In the genomic region with DNA sequence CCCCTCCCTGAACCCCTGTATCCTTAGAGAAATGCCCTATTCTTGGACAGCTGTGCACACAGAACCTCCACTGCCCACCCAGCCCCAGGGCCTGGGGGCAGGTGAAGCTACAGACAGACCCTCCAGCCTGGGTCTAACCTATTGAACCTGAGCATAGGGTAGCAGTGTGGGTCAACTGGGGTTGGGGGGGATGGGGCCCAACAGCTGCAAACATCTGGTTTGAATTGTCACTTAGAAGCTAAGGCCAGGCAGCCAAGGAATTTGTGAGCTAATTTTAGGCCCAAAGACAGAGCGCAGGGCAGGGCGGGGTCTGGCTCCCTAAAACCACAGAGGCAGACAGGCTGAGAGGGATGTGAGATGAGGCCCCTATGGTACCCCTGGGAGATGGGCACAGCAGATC, we compare ENCODE assay signal across 10 mouse cellular contexts. TPM values are rescaled to one million over a fixed set of nuclear protein-coding genes. Genes with fewer than 3 reads are reported as not detected.
DNase-seq lines count a peak whose midpoint lies in the region; ATAC-seq and TF ChIP-seq lines count a peak whose summit lies in the region.
"Had no signal": no experiment of that assay in that cellular context is flagged by ENCODE, and none has a peak within 500 bp of the region (broad histone marks: within the 10 kb centered on the region; RNA-seq: fewer than 3 reads in every experiment).

No protein-coding gene starts in this region.

- TF ChIP-seq CTCF in hindbrain, postnatal 0 days (IDR thresholded peaks at IDR 0.05; ENCODE audit: low read depth), result no peak
- no peak for TF ChIP-seq CTCF in lung, postnatal 0 days (IDR thresholded peaks at IDR 0.05)

- peaks cover 26% of the 10 kb centered on the region for H3K4me1 ChIP-seq in hindbrain, embryonic 10.5 days (replicated peaks)
- no peaks in the 10 kb centered on the region for H3K4me1 ChIP-seq in hindbrain, postnatal 0 days (ENCODE audit: insufficient read depth, low read length)
- peaks cover 21% of the 10 kb centered on the region for H3K4me1 ChIP-seq in embryonic facial prominence, embryonic 12.5 days
- no peaks in the 10 kb centered on the region for H3K4me1 ChIP-seq in lung, postnatal 0 days (ENCODE audit: insufficient read depth, low read depth, low read length)

- 75% methylated on average over 2 of the region's 2 CpGs for WGBS in hindbrain, embryonic 10.5 days
- 87% methylated on average over 2 of the region's 2 CpGs for WGBS in hindbrain, postnatal 0 days
- WGBS in embryonic facial prominence, embryonic 12.5 days, result 21% methylated on average over 2 of the region's 2 CpGs
- 56% methylated on average over 2 of the region's 2 CpGs for WGBS in lung, postnatal 0 days

- H3K9ac ChIP-seq in hindbrain, postnatal 0 days (replicated peaks; ENCODE audit: low read length), result no peak overlapping the region
- no peak overlapping the region for H3K9ac ChIP-seq in embryonic facial prominence, embryonic 12.5 days
- no peak overlapping the region for H3K9ac ChIP-seq in lung, postnatal 0 days (replicated peaks; ENCODE audit: low read depth)

- no peak overlapping the region for H3K4me3 ChIP-seq in hindbrain, embryonic 10.5 days
- no peak overlapping the region for H3K4me3 ChIP-seq in hindbrain, postnatal 0 days (ENCODE audit: low read length)
- H3K4me3 ChIP-seq in embryonic facial prominence, embryonic 12.5 days, result no peak overlapping the region
- no peak overlapping the region for H3K4me3 ChIP-seq in lung, postnatal 0 days (ENCODE audit: low read depth, low read length)

- peak; percentile 64; the same call in 1 of the 2 replicates for TF ChIP-seq EP300 in lung, postnatal 0 days (IDR thresholded peaks at IDR 0.05)

- peak; percentile 55 for DNase-seq in hindbrain, embryonic 10.5 days (ENCODE audit: low spot score)
- DNase-seq in hindbrain, postnatal 0 days (ENCODE audit: low spot score), result no peak
- DNase-seq in NIH3T3 (ENCODE audit: low read depth), result peak; percentile 81
- DNase-seq in lung, postnatal 0 days (ENCODE audit: low spot score), result peak; percentile 78
- DNase-seq in thymus, postnatal 14 days, result no peak
- DNase-seq in layer of hippocampus, adult 9-10 months (ENCODE audit: low spot score), result no peak
- DNase-seq: cerebellum, adult 9-10 months; gastrocnemius, postnatal 36 days; kidney, adult 8-10 months had no signal

- no peaks in the 10 kb centered on the region for H3K27me3 ChIP-seq in hindbrain, embryonic 10.5 days (ENCODE audit: insufficient read depth, poor library complexity, severe bottlenecking)
- no peaks in the 10 kb centered on the region for H3K27me3 ChIP-seq in hindbrain, postnatal 0 days (ENCODE audit: insufficient read depth, low read length)
- no peaks in the 10 kb centered on the region for H3K27me3 ChIP-seq in embryonic facial prominence, embryonic 12.5 days
- no peaks in the 10 kb centered on the region for H3K27me3 ChIP-seq in lung, postnatal 0 days (replicated peaks; ENCODE audit: insufficient read depth, low read length)

- 0 out of 2 replicates have a peak overlapping the region, but pooled peaks have one; percentile 50 for H3K27ac ChIP-seq in hindbrain, embryonic 10.5 days
- H3K27ac ChIP-seq in hindbrain, postnatal 0 days, result no peak overlapping the region
- H3K27ac ChIP-seq in embryonic facial prominence, embryonic 12.5 days, result 0 out of 2 replicates have a peak overlapping the region, but pooled peaks have one; percentile 61
- peak overlapping the region; percentile 64 for H3K27ac ChIP-seq in lung, postnatal 0 days (ENCODE audit: low read length)

- H3K4me2 ChIP-seq in hindbrain, postnatal 0 days (ENCODE audit: low read depth, low read length), result no peak overlapping the region
- no peak overlapping the region for H3K4me2 ChIP-seq in embryonic facial prominence, embryonic 12.5 days (replicated peaks)
- no peak overlapping the region for H3K4me2 ChIP-seq in lung, postnatal 0 days (replicated peaks; ENCODE audit: low read depth, low read length)

- H3K9me3 ChIP-seq in hindbrain, embryonic 10.5 days, result peaks cover 5% of the 10 kb centered on the region; the same call in 1 of the 2 replicates
- 0 out of 2 replicates have a peak, but pooled peaks cover 3% of the 10 kb centered on the region for H3K9me3 ChIP-seq in hindbrain, postnatal 0 days (ENCODE audit: low read length)
- no peaks in the 10 kb centered on the region for H3K9me3 ChIP-seq in embryonic facial prominence, embryonic 12.5 days
- no peaks in the 10 kb centered on the region for H3K9me3 ChIP-seq in lung, postnatal 0 days (ENCODE audit: low read length)

- H3K36me3 ChIP-seq in hindbrain, embryonic 10.5 days, result no peaks in the 10 kb centered on the region
- no peaks in the 10 kb centered on the region for H3K36me3 ChIP-seq in hindbrain, postnatal 0 days (ENCODE audit: insufficient read depth, low read length)
- no peaks in the 10 kb centered on the region for H3K36me3 ChIP-seq in embryonic facial prominence, embryonic 12.5 days
- no peaks in the 10 kb centered on the region for H3K36me3 ChIP-seq in lung, postnatal 0 days (ENCODE audit: insufficient read depth, low read length)

- ATAC-seq in hindbrain, postnatal 0 days, result no peak
- 0 out of 2 replicates have a peak, but pooled peaks have one; percentile 35 for ATAC-seq in embryonic facial prominence, embryonic 12.5 days (ENCODE audit: insufficient number of reproducible peaks, insufficient read depth, low FRiP score, low TSS enrichment)
- ATAC-seq in lung, postnatal 0 days, result peak; percentile 66

RNA-seq across cellular contexts. Expression of gene Tmem119, which starts 7.9 kb away (rescaled TPM):
- 34.4 and 46.0 TPM in 2 replicates for polyA plus RNA-seq in hindbrain, embryonic 10.5 days (2016; fragmentation: Nextera tagmentation; extraction: Ambion mirVana)
- 5.2 and 9.2 TPM in 2 replicates for total RNA-seq in hindbrain, postnatal 0 days (2014; rRNA removed)
- 7.3 and 7.6 TPM in 2 replicates for polyA plus RNA-seq in hindbrain, postnatal 0 days (2015; fragmentation: Nextera tagmentation; extraction: Ambion mirVana)
- polyA plus RNA-seq in embryonic facial prominence, embryonic 12.5 days (2016; fragmentation: Nextera tagmentation; extraction: Ambion mirVana), result 116 and 118 TPM in 2 replicates
- 107 and 110 TPM in 2 replicates for polyA plus RNA-seq in lung, postnatal 0 days (2015; fragmentation: Nextera tagmentation; extraction: Ambion mirVana)

RNA-seq across cellular contexts. Expression of gene Selplg, which starts 24.3 kb away (rescaled TPM):
- 1.3 and 1.7 TPM in 2 replicates for polyA plus RNA-seq in hindbrain, embryonic 10.5 days (2016; fragmentation: Nextera tagmentation; extraction: Ambion mirVana)
- total RNA-seq in hindbrain, postnatal 0 days (2014; rRNA removed), result 2.8 and 4.1 TPM in 2 replicates
- polyA plus RNA-seq in hindbrain, postnatal 0 days (2015; fragmentation: Nextera tagmentation; extraction: Ambion mirVana), result 1.8 and 2.2 TPM in 2 replicates
- polyA plus RNA-seq in embryonic facial prominence, embryonic 12.5 days (2016; fragmentation: Nextera tagmentation; extraction: Ambion mirVana), result 1.5 and 1.9 TPM in 2 replicates
- polyA plus RNA-seq in lung, postnatal 0 days (2015; fragmentation: Nextera tagmentation; extraction: Ambion mirVana), result 14.6 and 15.1 TPM in 2 replicates

RNA-seq across cellular contexts. Expression of gene Iscu, which starts 35.6 kb away (rescaled TPM):
- 103 and 116 TPM in 2 replicates for polyA plus RNA-seq in hindbrain, embryonic 10.5 days (2016; fragmentation: Nextera tagmentation; extraction: Ambion mirVana)
- total RNA-seq in hindbrain, postnatal 0 days (2014; rRNA removed), result 53.5 and 77.9 TPM in 2 replicates
- 111 and 122 TPM in 2 replicates for polyA plus RNA-seq in hindbrain, postnatal 0 days (2015; fragmentation: Nextera tagmentation; extraction: Ambion mirVana)
- 109 and 111 TPM in 2 replicates for polyA plus RNA-seq in embryonic facial prominence, embryonic 12.5 days (2016; fragmentation: Nextera tagmentation; extraction: Ambion mirVana)
- 197 and 225 TPM in 2 replicates for polyA plus RNA-seq in lung, postnatal 0 days (2015; fragmentation: Nextera tagmentation; extraction: Ambion mirVana)

RNA-seq across cellular contexts. Expression of gene Sart3, which starts 35.9 kb away (rescaled TPM):
- polyA plus RNA-seq in hindbrain, embryonic 10.5 days (2016; fragmentation: Nextera tagmentation; extraction: Ambion mirVana), result 66.0 and 77.9 TPM in 2 replicates
- total RNA-seq in hindbrain, postnatal 0 days (2014; rRNA removed), result 34.7 and 45.6 TPM in 2 replicates
- 24.8 and 26.4 TPM in 2 replicates for polyA plus RNA-seq in hindbrain, postnatal 0 days (2015; fragmentation: Nextera tagmentation; extraction: Ambion mirVana)
- 87.8 and 88.3 TPM in 2 replicates for polyA plus RNA-seq in embryonic facial prominence, embryonic 12.5 days (2016; fragmentation: Nextera tagmentation; extraction: Ambion mirVana)
- 12.8 and 16.9 TPM in 2 replicates for polyA plus RNA-seq in lung, postnatal 0 days (2015; fragmentation: Nextera tagmentation; extraction: Ambion mirVana)

Comparison
In these comparisons a context has a peak if more than half of its experiments do, and no peak if none do; other contexts are left out.
1. DNase-seq: peak in hindbrain, embryonic 10.5 days (single experiment), NIH3T3 (single experiment) and lung, postnatal 0 days (single experiment); none in hindbrain, postnatal 0 days (single experiment), thymus, postnatal 14 days (single experiment) and layer of hippocampus, adult 9-10 months (single experiment).